15 mouse cellular contexts compared by ENCODE assay signal in the genomic region with DNA sequence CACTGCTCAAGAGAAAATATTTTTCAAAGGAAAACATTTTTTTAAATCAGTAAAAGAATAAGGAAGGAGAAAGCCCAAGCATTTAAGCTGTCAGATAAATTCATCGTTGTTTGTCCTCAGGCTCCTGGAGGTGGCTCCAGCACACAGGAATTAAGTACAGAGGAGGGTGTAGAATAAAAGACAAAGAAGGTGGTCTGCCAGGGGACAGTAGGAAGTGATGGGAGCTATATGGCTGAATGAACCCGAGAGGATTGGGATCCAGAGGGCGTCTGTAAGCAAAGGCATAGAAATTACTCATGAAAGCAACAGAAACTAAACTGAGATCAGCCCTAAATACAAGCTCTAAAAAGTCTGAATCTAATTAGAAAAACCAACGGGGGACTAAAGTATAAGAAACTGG.
DNase-seq lines count a peak whose midpoint lies in the region; ATAC-seq lines count a peak whose summit lies in the region.
"Had no signal": no experiment of that assay in that cellular context is flagged by ENCODE, and none has a peak within 500 bp of the region (broad histone marks: within the 10 kb centered on the region; RNA-seq: fewer than 3 reads in every experiment).

No protein-coding gene starts in this region.

- no peak for DNase-seq in forebrain, embryonic 11.5 days (ENCODE audit: low spot score)
- no peak for DNase-seq in embryonic facial prominence, embryonic 14.5 days (ENCODE audit: low spot score)
- no peak for DNase-seq in limb, embryonic 10.5 days (ENCODE audit: low spot score)
- DNase-seq in lung, postnatal 25 days (ENCODE audit: low spot score), result no peak
- no peak for DNase-seq in gastrocnemius, adult 18-20 months (ENCODE audit: low spot score)
- no peak for DNase-seq in right cerebral cortex, postnatal 4 days
- DNase-seq: adrenal gland, postnatal 10 days; cerebellum, postnatal 36 days; heart, postnatal 10 days; kidney, postnatal 25 days; lung, postnatal 36 days had no signal

- no peaks in the 10 kb centered on the region for H3K9me3 ChIP-seq in forebrain, embryonic 11.5 days (ENCODE audit: control insufficient read depth, low read length)
- H3K9me3 ChIP-seq in forebrain, embryonic 16.5 days (ENCODE audit: control insufficient read depth, low read length), result no peaks in the 10 kb centered on the region
- H3K9me3 ChIP-seq in embryonic facial prominence, embryonic 14.5 days (ENCODE audit: control insufficient read depth, low read length), result no peaks in the 10 kb centered on the region
- H3K9me3 ChIP-seq in limb, embryonic 10.5 days (replicated peaks), result no peaks in the 10 kb centered on the region
- H3K9me3 ChIP-seq in midbrain, embryonic 16.5 days (replicated peaks; ENCODE audit: control insufficient read depth, low read length, poor library complexity, severe bottlenecking), result no peaks in the 10 kb centered on the region
- H3K9me3 ChIP-seq: liver, embryonic 15.5 days had no signal

- no peaks in the 10 kb centered on the region for H3K36me3 ChIP-seq in forebrain, embryonic 11.5 days (ENCODE audit: control insufficient read depth, insufficient read depth, low read length)
- no peaks in the 10 kb centered on the region for H3K36me3 ChIP-seq in forebrain, embryonic 16.5 days (ENCODE audit: control insufficient read depth, insufficient read depth)
- H3K36me3 ChIP-seq in embryonic facial prominence, embryonic 14.5 days (ENCODE audit: control insufficient read depth, insufficient read depth, low read length), result no peaks in the 10 kb centered on the region
- no peaks in the 10 kb centered on the region for H3K36me3 ChIP-seq in limb, embryonic 10.5 days
- no peaks in the 10 kb centered on the region for H3K36me3 ChIP-seq in midbrain, embryonic 16.5 days (ENCODE audit: control insufficient read depth, insufficient read depth, low read length)
- H3K36me3 ChIP-seq: liver, embryonic 15.5 days had no signal

- H3K4me2 ChIP-seq in forebrain, embryonic 11.5 days (ENCODE audit: low read depth, low read length, severe bottlenecking), result no peak overlapping the region
- no peak overlapping the region for H3K4me2 ChIP-seq in forebrain, embryonic 16.5 days (ENCODE audit: low read length)
- H3K4me2 ChIP-seq in embryonic facial prominence, embryonic 14.5 days (ENCODE audit: low read depth, low read length), result 0 out of 2 replicates have a peak overlapping the region, but pooled peaks have one; percentile 23
- no peak overlapping the region for H3K4me2 ChIP-seq in midbrain, embryonic 16.5 days (ENCODE audit: low read length)
- H3K4me2 ChIP-seq: liver, embryonic 15.5 days had no signal

- no peak overlapping the region for H3K27ac ChIP-seq in forebrain, embryonic 11.5 days (ENCODE audit: low read depth, low read length)
- H3K27ac ChIP-seq in forebrain, embryonic 16.5 days (ENCODE audit: low read length), result no peak overlapping the region
- peak overlapping the region; percentile 78 for H3K27ac ChIP-seq in embryonic facial prominence, embryonic 14.5 days (replicated peaks; ENCODE audit: low read depth, low read length)
- H3K27ac ChIP-seq in limb, embryonic 10.5 days, result peak overlapping the region; percentile 81
- peak overlapping the region; percentile 35; the same call in 1 of the 2 replicates for H3K27ac ChIP-seq in midbrain, embryonic 16.5 days (ENCODE audit: low read length)
- H3K27ac ChIP-seq: liver, embryonic 15.5 days had no signal

- no peak overlapping the region for H3K4me3 ChIP-seq in forebrain, embryonic 11.5 days (ENCODE audit: low read depth, low read length)
- H3K4me3 ChIP-seq in forebrain, embryonic 16.5 days (replicated peaks; ENCODE audit: low read length), result no peak overlapping the region
- H3K4me3 ChIP-seq in embryonic facial prominence, embryonic 14.5 days (ENCODE audit: low read depth, low read length), result no peak overlapping the region
- H3K4me3 ChIP-seq in limb, embryonic 10.5 days, result no peak overlapping the region
- no peak overlapping the region for H3K4me3 ChIP-seq in midbrain, embryonic 16.5 days (ENCODE audit: low read depth, low read length)
- H3K4me3 ChIP-seq: liver, embryonic 15.5 days had no signal

- peaks cover 5% of the 10 kb centered on the region; the same call in 1 of the 2 replicates for H3K4me1 ChIP-seq in forebrain, embryonic 11.5 days (replicated peaks; ENCODE audit: control insufficient read depth, insufficient read depth, low read length)
- H3K4me1 ChIP-seq in forebrain, embryonic 16.5 days (replicated peaks; ENCODE audit: control insufficient read depth, insufficient read depth, low read length), result peaks cover 12% of the 10 kb centered on the region
- peaks cover 23% of the 10 kb centered on the region for H3K4me1 ChIP-seq in embryonic facial prominence, embryonic 14.5 days (ENCODE audit: control insufficient read depth, insufficient read depth, low read length)
- peaks cover 46% of the 10 kb centered on the region for H3K4me1 ChIP-seq in limb, embryonic 10.5 days
- H3K4me1 ChIP-seq in midbrain, embryonic 16.5 days (ENCODE audit: control insufficient read depth, insufficient read depth, low read length), result peaks cover 19% of the 10 kb centered on the region
- H3K4me1 ChIP-seq: liver, embryonic 15.5 days had no signal

- peak; percentile 55 for ATAC-seq in forebrain, embryonic 11.5 days (replicated peaks; ENCODE audit: low FRiP score)
- no peak for ATAC-seq in forebrain, embryonic 16.5 days
- peak; percentile 17; the same call in 1 of the 2 replicates for ATAC-seq in embryonic facial prominence, embryonic 14.5 days (ENCODE audit: low read depth)
- ATAC-seq in midbrain, embryonic 16.5 days, result peak; percentile 69
- ATAC-seq: intestine, embryonic 16.5 days had no signal

- peaks cover 20% of the 10 kb centered on the region for H3K27me3 ChIP-seq in forebrain, embryonic 11.5 days (ENCODE audit: control insufficient read depth, insufficient read depth, low read length)
- no peaks in the 10 kb centered on the region for H3K27me3 ChIP-seq in forebrain, embryonic 16.5 days (replicated peaks; ENCODE audit: control insufficient read depth, insufficient read depth, low read length)
- no peaks in the 10 kb centered on the region for H3K27me3 ChIP-seq in embryonic facial prominence, embryonic 14.5 days (replicated peaks; ENCODE audit: control insufficient read depth, insufficient read depth, low read length)
- H3K27me3 ChIP-seq in limb, embryonic 10.5 days (ENCODE audit: low read depth, poor library complexity, severe bottlenecking), result no peaks in the 10 kb centered on the region
- H3K27me3 ChIP-seq in midbrain, embryonic 16.5 days (ENCODE audit: control insufficient read depth, insufficient read depth, low read depth, low read length), result no peaks in the 10 kb centered on the region
- H3K27me3 ChIP-seq: liver, embryonic 15.5 days had no signal

- no peak overlapping the region for H3K9ac ChIP-seq in forebrain, embryonic 11.5 days (ENCODE audit: low read length)
- H3K9ac ChIP-seq in forebrain, embryonic 16.5 days (replicated peaks; ENCODE audit: low read depth, low read length), result no peak overlapping the region
- no peak overlapping the region for H3K9ac ChIP-seq in embryonic facial prominence, embryonic 14.5 days (ENCODE audit: low read depth, low read length)
- H3K9ac ChIP-seq in midbrain, embryonic 16.5 days (ENCODE audit: low read depth, low read length), result no peak overlapping the region
- H3K9ac ChIP-seq: liver, embryonic 15.5 days had no signal

- WGBS in forebrain, embryonic 11.5 days, result 10% methylated on average over 4 of the region's 4 CpGs
- 4% methylated on average over 4 of the region's 4 CpGs for whole genome bisulfite sequencing in forebrain, embryonic 16.5 days
- 21% methylated on average over 4 of the region's 4 CpGs for WGBS in embryonic facial prominence, embryonic 14.5 days
- 32% methylated on average over 4 of the region's 4 CpGs for WGBS in limb, embryonic 10.5 days
- 6% methylated on average over 4 of the region's 4 CpGs for WGBS in midbrain, embryonic 16.5 days

Comparison
In these comparisons a context has a peak if more than half of its experiments do, and no peak if none do; other contexts are left out.
1. H3K27ac ChIP-seq: peak in embryonic facial prominence, embryonic 14.5 days (single experiment), limb, embryonic 10.5 days (single experiment) and midbrain, embryonic 16.5 days (single experiment); none in forebrain, embryonic 11.5 days (single experiment) and forebrain, embryonic 16.5 days (single experiment).